8 mouse cellular contexts compared by ENCODE assay signal in the genomic region with DNA sequence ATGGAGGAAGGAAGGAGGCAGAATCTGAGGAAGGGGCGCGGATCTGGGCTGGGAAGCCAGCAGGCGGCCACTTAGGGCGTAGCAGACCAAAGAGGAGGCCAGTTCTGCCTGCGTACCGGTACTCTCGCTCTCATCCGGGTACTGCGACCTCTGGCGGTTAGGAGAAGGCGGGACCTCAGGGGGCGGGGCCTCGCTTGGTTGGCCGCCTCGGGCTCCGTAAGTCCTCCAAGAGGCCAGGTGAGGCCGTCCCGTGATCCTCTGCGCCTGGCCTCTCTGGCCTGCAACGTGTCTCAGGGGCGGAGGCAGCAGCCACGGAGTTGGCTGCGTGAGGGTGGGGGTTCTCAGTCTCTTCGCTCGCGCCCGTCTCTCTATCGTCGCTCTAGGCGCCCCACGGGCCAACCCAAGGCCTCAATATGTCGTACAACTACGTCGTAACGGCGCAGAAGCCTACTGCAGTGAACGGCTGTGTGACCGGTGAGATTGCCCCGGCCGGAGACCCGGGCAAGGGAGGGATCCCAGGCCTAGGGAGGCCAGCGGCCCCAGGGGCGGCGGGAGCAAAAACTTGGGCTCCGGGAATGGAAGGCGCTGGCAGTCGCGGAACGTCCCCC. TPM values are rescaled to one million over a fixed set of nuclear protein-coding genes. Genes with fewer than 3 reads are reported as not detected.
DNase-seq lines count a peak whose midpoint lies in the region; ATAC-seq lines count a peak whose summit lies in the region.

A gene (plus strand): TSS at position 35 of the 608 bp plus-strand sequence.
A gene (minus strand): TSS at position 362 of the 608 bp plus-strand sequence.

- no peaks in the 10 kb centered on the region for H3K9me3 ChIP-seq in forebrain, embryonic 11.5 days (ENCODE audit: control insufficient read depth, low read length)
- H3K9me3 ChIP-seq in heart, embryonic 16.5 days (replicated peaks; ENCODE audit: control insufficient read depth, low read length) = no peaks in the 10 kb centered on the region
- H3K9me3 ChIP-seq in liver, embryonic 15.5 days (replicated peaks) = no peaks in the 10 kb centered on the region
- no peaks in the 10 kb centered on the region for H3K9me3 ChIP-seq in neural tube, embryonic 12.5 days

- DNase-seq in CD8-positive naive resting alpha-beta T cell, adult 2 months (ENCODE audit: low read depth in 2 of 2, low spot score in 2 of 2) = peak; percentile 97 to 99
- peak; percentile 98 for DNase-seq in c-Kit-positive CD71-negative TER-119-negative erythroid progenitor cells, embryonic 14.5 days (ENCODE audit: low read depth)
- DNase-seq in forebrain, embryonic 11.5 days (ENCODE audit: low spot score) = peak; percentile 99
- peak; percentile 99 to 100 for DNase-seq in kidney, postnatal 36 days
- peak; percentile 97 for DNase-seq in telencephalon, adult 2 months (ENCODE audit: low read depth, low spot score)

- H3K9ac ChIP-seq in forebrain, embryonic 11.5 days (ENCODE audit: low read length) = peak within 1 kb of the TSS; percentile 96
- peak within 1 kb of the TSS; percentile 98 for H3K9ac ChIP-seq in heart, embryonic 16.5 days (ENCODE audit: low read length)
- H3K9ac ChIP-seq in liver, embryonic 15.5 days = peak within 1 kb of the TSS; percentile 97
- peak within 1 kb of the TSS; percentile 90 for H3K9ac ChIP-seq in neural tube, embryonic 12.5 days

- under 1% methylated on average over 49 of the region's 49 CpGs for WGBS in forebrain, embryonic 11.5 days
- WGBS in heart, embryonic 16.5 days = under 1% methylated on average over 49 of the region's 49 CpGs
- under 1% methylated on average over 49 of the region's 49 CpGs for WGBS in liver, embryonic 15.5 days (ENCODE audit: insufficient replicate concordance)
- WGBS in neural tube, embryonic 12.5 days = under 1% methylated on average over 49 of the region's 49 CpGs

- H3K4me2 ChIP-seq in forebrain, embryonic 11.5 days (ENCODE audit: low read depth, low read length, severe bottlenecking) = peak within 1 kb of the TSS; percentile 76
- H3K4me2 ChIP-seq in heart, embryonic 16.5 days (ENCODE audit: low read depth, low read length) = peak within 1 kb of the TSS; percentile 74
- H3K4me2 ChIP-seq in liver, embryonic 15.5 days = peak within 1 kb of the TSS; percentile 87
- H3K4me2 ChIP-seq in neural tube, embryonic 12.5 days (replicated peaks) = peak within 1 kb of the TSS; percentile 80

- no peaks in the 10 kb centered on the region for H3K27me3 ChIP-seq in forebrain, embryonic 11.5 days (ENCODE audit: control insufficient read depth, insufficient read depth, low read length)
- H3K27me3 ChIP-seq in heart, embryonic 16.5 days (ENCODE audit: control insufficient read depth, insufficient read depth, low read length) = no peaks in the 10 kb centered on the region
- H3K27me3 ChIP-seq in liver, embryonic 15.5 days = no peaks in the 10 kb centered on the region
- H3K27me3 ChIP-seq in neural tube, embryonic 12.5 days (replicated peaks) = no peaks in the 10 kb centered on the region

- H3K4me3 ChIP-seq in forebrain, embryonic 11.5 days (ENCODE audit: low read depth, low read length) = peak within 1 kb of the TSS; percentile 96
- peak within 1 kb of the TSS; percentile 94 for H3K4me3 ChIP-seq in heart, embryonic 16.5 days (ENCODE audit: low read length)
- peak within 1 kb of the TSS; percentile 88 for H3K4me3 ChIP-seq in liver, embryonic 15.5 days (replicated peaks)
- H3K4me3 ChIP-seq in neural tube, embryonic 12.5 days = peak within 1 kb of the TSS; percentile 98

- peaks cover 12% of the 10 kb centered on the region for H3K4me1 ChIP-seq in forebrain, embryonic 11.5 days (replicated peaks; ENCODE audit: control insufficient read depth, insufficient read depth, low read length)
- H3K4me1 ChIP-seq in heart, embryonic 16.5 days (ENCODE audit: control insufficient read depth, insufficient read depth, low read length) = peaks cover 24% of the 10 kb centered on the region
- peaks cover 58% of the 10 kb centered on the region for H3K4me1 ChIP-seq in liver, embryonic 15.5 days (replicated peaks)
- peaks cover 26% of the 10 kb centered on the region for H3K4me1 ChIP-seq in neural tube, embryonic 12.5 days

- peak within 1 kb of the TSS; percentile 85 for H3K27ac ChIP-seq in forebrain, embryonic 11.5 days (ENCODE audit: low read depth, low read length)
- peak within 1 kb of the TSS; percentile 96 for H3K27ac ChIP-seq in heart, embryonic 16.5 days (ENCODE audit: low read length)
- peak within 1 kb of the TSS; percentile 94 for H3K27ac ChIP-seq in liver, embryonic 15.5 days (replicated peaks)
- peak within 1 kb of the TSS; percentile 65 for H3K27ac ChIP-seq in neural tube, embryonic 12.5 days

- H3K36me3 ChIP-seq in forebrain, embryonic 11.5 days (ENCODE audit: control insufficient read depth, insufficient read depth, low read length) = peaks cover 13% of the 10 kb centered on the region; the same call in 1 of the 2 replicates
- H3K36me3 ChIP-seq in heart, embryonic 16.5 days (ENCODE audit: control insufficient read depth, insufficient read depth) = peaks cover 24% of the 10 kb centered on the region
- H3K36me3 ChIP-seq in liver, embryonic 15.5 days (replicated peaks) = peaks cover 40% of the 10 kb centered on the region
- peaks cover 32% of the 10 kb centered on the region for H3K36me3 ChIP-seq in neural tube, embryonic 12.5 days

- peak; percentile 96 for ATAC-seq in forebrain, embryonic 11.5 days (replicated peaks; ENCODE audit: low FRiP score)
- ATAC-seq in heart, embryonic 16.5 days (replicated peaks; ENCODE audit: extremely low read depth, insufficient read depth, low FRiP score) = peak; percentile 97
- ATAC-seq in liver, embryonic 15.5 days (ENCODE audit: insufficient read depth) = peak; percentile 95
- peak; percentile 95 for ATAC-seq in neural tube, embryonic 12.5 days (ENCODE audit: low FRiP score, low read depth)

RNA-seq across cellular contexts. Expression of the first gene that starts in this region (rescaled TPM):
- polyA plus RNA-seq in forebrain, embryonic 11.5 days (2014; fragmentation: Nextera tagmentation; extraction: Ambion mirVana) = 392 and 442 TPM in 2 replicates
- polyA plus RNA-seq in heart, embryonic 16.5 days (2015; fragmentation: Nextera tagmentation; extraction: Ambion mirVana) = 276 and 277 TPM in 2 replicates
- 151 and 177 TPM in 2 replicates for polyA plus RNA-seq in liver, embryonic 15.5 days (2015; fragmentation: Nextera tagmentation; extraction: Ambion mirVana)
- polyA plus RNA-seq in neural tube, embryonic 12.5 days (2016; fragmentation: Nextera tagmentation; extraction: Ambion mirVana) = 369 and 375 TPM in 2 replicates

RNA-seq across cellular contexts. Expression of the second gene that starts in this region (rescaled TPM):
- polyA plus RNA-seq in forebrain, embryonic 11.5 days (2014; fragmentation: Nextera tagmentation; extraction: Ambion mirVana) = 26.1 and 29.7 TPM in 2 replicates
- polyA plus RNA-seq in heart, embryonic 16.5 days (2015; fragmentation: Nextera tagmentation; extraction: Ambion mirVana) = 11.4 TPM in 2 replicates
- 27.1 and 33.0 TPM in 2 replicates for polyA plus RNA-seq in liver, embryonic 15.5 days (2015; fragmentation: Nextera tagmentation; extraction: Ambion mirVana)
- 20.6 and 21.2 TPM in 2 replicates for polyA plus RNA-seq in neural tube, embryonic 12.5 days (2016; fragmentation: Nextera tagmentation; extraction: Ambion mirVana)

Comparison
In these comparisons a context has a peak if more than half of its experiments do, and no peak if none do; other contexts are left out.
1. Peak in every context shown above with its lines: DNase-seq, ATAC-seq, H3K4me3 ChIP-seq and H3K27ac ChIP-seq.